Mouse (Mus musculus) mesoderm, embryonic 11.5 days (tissue): Measurements from ENCODE around the gene Olfr599.
"Not testable (repeated sequence)": the region's sequence is repeated elsewhere in the genome, so short reads cannot be mapped to it uniquely, and the experiment has no call there.

Source experiments
- DNase-seq: peaks from one replicate; pipeline ENCODE4 v3.0.0-alpha.2; 2012; ENCODE audit warnings: low read depth, low spot score

Gene Olfr599

DNA sequence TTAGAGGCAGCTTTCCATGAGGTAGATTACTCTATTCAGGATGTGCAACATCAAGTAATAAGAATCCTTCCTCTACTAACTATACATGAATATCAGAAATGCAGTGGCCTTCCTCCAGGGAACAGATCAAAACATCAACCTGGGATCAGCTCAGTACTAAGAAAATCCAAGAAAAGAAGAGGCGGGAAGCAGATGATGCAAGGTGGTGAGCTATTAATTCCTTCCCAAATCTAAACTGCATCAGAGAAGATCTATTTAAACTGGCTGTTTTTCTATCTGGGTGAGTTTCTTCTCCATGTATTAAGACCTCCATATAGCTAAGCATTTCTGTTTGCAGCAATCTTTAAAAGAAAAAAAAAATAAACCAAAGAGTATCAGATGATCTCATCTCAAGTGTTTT, at the start of gene Olfr599:
Olfr599 (plus strand) TSS at position 301 of the 400 bp plus-strand sequence.
- no peak for DNase-seq

DNA sequence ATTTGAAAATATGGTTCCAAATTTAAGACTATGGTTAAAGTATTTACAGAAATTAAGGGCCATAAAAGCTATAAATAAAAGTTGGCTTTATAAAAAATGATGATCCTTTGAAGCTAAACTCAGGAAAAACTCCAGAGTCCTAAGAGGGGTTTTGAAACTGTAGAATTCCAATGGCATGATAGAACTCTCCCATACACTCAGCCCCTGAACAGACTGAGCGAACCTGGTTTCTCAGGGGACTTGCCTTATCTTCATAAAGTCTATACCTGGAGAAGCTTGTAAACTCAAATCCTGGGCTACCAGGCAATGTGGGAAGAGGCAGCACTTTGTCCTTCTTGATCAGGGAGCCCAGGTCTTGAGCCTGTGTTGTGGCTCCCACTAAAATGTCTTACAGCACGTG, 30.4 kb upstream of the Olfr599 start, which contains the start of gene Olfr596:
Olfr596 (plus strand) TSS at position 301 of the 400 bp plus-strand sequence.
- not testable (repeated sequence) for DNase-seq

DNA sequence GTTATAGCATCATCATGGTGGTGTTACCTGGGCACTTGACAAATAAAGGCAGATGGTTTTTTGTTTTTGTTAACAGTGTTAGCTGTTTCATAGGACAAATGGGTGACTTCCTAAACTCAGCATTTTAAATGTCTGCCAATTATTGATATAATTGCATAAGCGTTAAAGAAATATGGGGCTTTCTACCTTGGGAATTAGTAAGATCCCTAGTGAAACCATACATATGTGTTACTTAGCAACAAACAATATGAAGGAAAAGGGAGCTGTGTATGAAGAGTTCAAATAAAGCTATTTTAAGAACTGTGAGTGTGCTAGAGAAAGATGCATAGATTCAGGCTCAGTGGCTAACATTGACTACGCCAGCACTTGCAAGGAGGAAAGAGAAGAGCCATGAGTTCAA, 19.7 kb upstream of the Olfr599 start, which contains the start of gene Olfr597:
Olfr597 (plus strand) TSS at position 301 of the 400 bp plus-strand sequence.
- DNase-seq: not testable (repeated sequence)

DNA sequence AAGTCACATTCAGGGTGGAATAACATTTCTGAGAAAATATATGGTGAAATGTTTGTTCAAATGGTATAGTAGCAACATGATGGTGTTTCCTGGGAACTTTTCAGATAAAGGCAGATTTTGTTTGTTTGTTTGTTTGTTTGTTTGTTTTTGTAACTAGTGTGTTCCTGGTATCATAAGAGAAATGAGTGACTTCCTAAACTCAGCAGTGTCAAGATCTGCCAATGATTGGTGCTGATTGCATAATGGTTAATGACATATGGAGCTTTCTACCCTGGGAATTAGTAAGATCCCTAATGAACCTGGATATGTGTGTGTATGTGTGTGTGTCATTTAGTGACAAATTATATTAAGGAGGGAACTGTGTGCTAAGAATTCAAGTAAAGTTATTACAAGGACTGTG, 12.4 kb upstream of the Olfr599 start, which contains the start of gene Olfr598:
Olfr598 (plus strand) TSS at position 301 of the 400 bp plus-strand sequence.
- no peak for DNase-seq

DNA sequence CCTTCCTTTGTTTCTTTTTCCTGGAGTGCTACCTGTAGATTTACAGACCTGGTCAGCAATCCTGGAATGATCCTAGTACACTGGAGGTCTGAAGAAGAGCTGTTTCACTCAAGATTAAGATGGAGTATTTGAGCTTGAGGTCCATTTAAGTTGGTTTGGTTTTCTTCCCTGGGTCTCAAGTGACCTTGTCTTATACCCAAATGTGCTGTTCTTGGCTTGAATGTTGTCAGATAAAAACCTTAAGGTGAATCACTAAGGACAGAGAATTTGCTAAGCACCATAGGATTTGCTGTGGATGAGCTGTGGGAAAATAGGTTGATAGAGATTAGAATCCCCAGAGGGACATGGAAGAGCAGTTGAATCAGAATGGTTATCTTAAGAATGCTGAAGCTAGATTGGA, 13.9 kb downstream of the Olfr599 start, which contains the start of gene Olfr600:
Olfr600 (minus strand) TSS at position 101 of the 400 bp plus-strand sequence.
- DNase-seq: no peak

DNA sequence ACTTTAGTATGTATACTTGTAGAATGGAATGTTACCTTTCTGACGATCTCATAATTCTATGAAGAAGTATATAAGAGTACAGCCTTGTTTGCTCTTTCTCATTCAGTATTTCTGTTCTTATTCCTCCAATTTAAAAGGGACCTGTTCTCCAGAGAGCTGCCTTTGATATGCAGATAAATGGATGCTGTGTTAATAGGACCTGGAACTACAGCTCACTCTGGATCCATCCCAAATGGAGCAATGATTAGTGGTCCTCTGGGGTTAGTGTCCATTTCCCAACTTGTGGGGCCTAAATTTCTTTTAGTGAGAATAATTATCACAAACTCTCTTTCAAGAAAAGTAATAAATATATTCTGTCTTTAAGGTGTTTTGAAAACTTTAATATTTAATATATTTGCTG, 26.8 kb downstream of the Olfr599 start, which contains the start of gene Olfr601:
Olfr601 (minus strand) TSS at position 101 of the 400 bp plus-strand sequence.
- no peak for DNase-seq

DNA sequence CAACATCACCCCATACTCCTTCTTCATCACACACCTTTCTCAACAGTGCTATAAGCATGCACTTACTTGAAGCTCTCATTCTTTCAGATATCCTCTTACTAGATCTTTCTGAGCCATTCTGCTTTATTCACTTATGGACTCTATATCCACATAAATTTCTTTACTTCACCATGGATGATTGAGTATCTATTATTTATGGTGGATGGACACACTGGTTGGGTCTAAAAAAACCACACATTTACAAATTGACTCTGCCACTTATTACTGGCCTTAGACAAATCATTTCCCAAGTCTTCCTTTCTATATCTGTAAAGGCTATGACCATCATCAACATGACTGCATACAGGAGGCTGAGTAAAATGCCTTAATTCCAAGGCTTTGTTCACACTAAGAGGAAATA, 50.4 kb downstream of the Olfr599 start, which contains the start of gene Olfr603:
Olfr603 (minus strand) TSS at position 101 of the 400 bp plus-strand sequence.
- DNase-seq: no peak
